Mouse (Mus musculus): ENCODE data around the gene Lsmem1.

Lsmem1 gene

GRCm38 (mm10) chr12:40199302-40199701 is at the start of gene Lsmem1:
Gene Lsmem1, minus strand, starts transcription at chr12:40199490.
- no peak for DNase-seq

- no peak for DNase-seq
Measured at GRCm38 (mm10) chr12:40248454-40249180, 49.3 kb upstream of the Lsmem1 start, which contains the start of gene Ifrd1. Gene Ifrd1, minus strand, starts transcription at chr12:40248504.

GRCm38 (mm10) chr12:40247976-40248375 is 48.7 kb upstream of the Lsmem1 start:
- no peak for DNase-seq

GRCm38 (mm10) chr12:40247384-40247783 is 48.1 kb upstream of the Lsmem1 start:
- no peak for DNase-seq

DNA sequence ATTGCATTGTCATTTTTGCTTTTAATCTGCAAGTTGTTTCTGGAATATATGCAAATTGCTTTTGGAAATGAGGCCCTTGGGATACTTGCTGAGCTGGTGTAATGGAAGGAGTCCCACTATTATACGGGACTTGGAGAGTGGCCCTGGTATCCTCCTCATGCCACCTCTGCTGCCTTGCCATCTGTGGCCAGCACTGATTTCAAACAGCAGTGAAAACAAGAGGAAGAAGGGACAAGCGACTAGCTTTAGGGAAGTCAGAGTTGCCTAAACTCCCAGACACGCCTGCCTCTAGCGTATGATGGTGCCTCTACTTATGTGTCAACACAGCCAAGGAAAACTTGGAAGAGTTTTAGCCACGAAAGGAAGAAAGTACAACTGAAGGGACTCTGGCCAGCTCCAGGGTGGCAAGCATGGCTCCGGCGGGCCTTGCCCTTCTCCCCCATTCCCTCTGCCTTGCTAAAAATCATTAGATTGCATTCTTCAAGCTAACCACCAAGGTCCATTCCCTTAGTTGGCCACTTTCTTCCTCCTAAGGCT is 46.2 kb upstream of the Lsmem1 start:
- DNase-seq: no peak

GRCm38 (mm10) chr12:40244926-40245325 is 45.6 kb upstream of the Lsmem1 start:
- DNase-seq: no peak

DNA sequence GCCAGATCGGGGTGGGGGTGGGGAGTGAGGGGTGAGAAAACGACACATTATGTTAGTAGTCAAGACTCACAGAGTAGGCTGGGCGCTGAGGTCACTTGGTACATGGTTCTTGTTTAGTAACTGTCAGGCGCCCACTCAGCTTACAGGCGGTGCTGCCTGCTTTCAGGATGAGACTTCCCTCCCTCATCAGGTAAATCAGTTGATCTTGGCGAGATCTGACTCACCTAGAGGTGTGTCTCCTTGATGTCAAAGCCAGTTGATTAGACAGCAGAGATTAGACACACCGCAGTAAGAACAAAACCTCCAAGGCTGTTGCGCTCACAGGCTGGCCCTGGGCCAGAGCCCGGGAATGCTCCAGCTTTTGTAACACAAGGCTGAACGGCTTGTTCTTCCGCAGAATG is 44.5 kb upstream of the Lsmem1 start:
- DNase-seq: peak; percentile 27

DNA sequence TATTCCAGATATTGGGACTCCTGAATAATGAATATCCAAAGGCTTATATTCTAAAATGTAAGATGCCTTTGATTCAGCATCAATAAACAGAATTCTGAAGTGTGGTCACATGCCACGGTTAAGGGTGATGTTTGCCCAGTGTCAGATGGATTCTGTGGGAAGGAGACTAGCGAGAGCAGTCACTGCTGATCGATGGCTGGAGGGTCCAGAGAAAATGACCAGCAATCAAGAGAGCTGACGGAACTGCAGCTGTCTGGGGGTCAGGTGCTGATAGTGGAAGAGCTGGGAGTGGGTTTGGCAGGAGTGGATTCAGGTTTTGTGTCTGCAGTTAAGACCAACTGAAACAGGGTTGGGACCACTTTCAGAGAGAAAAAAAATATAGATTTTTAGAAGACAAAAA is 44.0 kb upstream of the Lsmem1 start:
- DNase-seq: no peak

- DNase-seq: no peak
Measured at GRCm38 (mm10) chr12:40239161-40239560, 39.9 kb upstream of the Lsmem1 start.

- no peak for DNase-seq
Measured at GRCm38 (mm10) chr12:40232231-40232630, 32.9 kb upstream of the Lsmem1 start.

DNA sequence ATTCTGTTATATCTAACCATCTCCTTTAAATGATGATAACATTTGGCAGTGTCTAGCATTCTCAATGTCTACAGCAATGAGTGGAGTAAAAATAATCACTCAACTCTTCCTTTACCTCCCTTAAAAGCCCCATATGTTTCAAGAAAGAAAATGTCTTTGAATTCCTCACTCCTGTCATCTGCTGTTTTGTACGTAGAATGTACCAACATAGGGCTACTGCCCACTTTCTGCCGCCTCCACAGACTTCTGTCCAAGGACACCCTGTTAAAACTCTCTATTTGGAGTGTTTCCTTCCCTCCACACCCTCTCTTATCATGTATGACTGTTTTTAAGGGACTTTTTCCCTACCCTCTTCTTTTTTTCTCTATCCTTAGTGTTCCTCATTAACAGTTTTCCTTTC is 32.3 kb upstream of the Lsmem1 start:
- no peak for DNase-seq

DNA sequence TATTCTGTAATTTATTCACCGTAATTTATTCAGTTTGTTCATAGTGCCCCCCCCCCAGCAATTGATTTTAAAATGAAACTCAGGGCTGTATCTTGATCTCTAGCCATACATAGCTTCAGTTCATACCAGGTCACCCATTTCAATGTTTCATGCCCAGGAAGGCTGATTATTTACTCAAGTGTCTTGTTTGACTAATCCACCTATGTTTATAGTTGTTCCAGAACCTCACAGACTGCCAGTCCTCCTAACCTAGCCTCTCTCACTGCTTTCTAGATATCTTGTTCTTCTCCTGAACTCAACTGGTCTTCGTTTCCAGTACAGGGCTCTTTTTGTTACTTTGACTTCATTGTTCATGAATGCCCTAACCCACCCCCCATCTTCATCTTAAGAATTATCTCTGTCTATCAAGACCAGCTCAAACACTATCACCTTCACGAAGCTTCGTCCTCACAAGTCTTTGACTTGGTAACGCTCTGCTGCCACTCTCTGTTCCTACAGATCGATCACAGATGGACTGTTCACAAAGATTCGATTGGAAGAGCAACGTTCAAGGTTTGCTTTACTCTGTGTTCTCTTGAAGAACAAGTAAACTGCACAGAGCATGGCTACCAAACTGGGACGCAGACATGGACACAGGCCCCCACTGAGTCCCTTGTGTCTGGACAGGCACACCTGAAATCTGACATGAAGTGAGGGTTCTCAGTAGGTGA is 25.0 kb upstream of the Lsmem1 start:
- no peak for DNase-seq

DNA sequence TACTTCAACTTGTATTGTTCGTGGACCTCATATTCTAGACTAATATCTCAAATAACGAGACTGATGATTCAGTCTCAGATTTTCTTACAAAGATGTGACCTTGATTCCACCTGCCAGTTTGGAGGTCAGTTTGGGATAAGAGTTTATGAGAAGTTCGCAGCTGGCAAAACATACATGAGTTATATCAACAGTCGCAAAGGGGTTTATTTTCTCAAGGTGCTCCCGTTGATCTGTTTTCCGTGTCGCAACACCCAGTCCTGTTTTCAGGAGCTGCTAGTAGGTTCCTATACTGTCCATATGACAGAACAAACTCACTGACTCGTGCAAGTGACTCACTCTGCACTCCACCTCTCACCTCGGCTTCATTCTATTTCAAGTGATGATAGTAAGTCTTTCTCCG is 24.4 kb upstream of the Lsmem1 start:
- no peak for DNase-seq

- DNase-seq: peak; percentile 100
Measured at GRCm38 (mm10) chr12:40223082-40223619, 23.9 kb upstream of the Lsmem1 start.

DNA sequence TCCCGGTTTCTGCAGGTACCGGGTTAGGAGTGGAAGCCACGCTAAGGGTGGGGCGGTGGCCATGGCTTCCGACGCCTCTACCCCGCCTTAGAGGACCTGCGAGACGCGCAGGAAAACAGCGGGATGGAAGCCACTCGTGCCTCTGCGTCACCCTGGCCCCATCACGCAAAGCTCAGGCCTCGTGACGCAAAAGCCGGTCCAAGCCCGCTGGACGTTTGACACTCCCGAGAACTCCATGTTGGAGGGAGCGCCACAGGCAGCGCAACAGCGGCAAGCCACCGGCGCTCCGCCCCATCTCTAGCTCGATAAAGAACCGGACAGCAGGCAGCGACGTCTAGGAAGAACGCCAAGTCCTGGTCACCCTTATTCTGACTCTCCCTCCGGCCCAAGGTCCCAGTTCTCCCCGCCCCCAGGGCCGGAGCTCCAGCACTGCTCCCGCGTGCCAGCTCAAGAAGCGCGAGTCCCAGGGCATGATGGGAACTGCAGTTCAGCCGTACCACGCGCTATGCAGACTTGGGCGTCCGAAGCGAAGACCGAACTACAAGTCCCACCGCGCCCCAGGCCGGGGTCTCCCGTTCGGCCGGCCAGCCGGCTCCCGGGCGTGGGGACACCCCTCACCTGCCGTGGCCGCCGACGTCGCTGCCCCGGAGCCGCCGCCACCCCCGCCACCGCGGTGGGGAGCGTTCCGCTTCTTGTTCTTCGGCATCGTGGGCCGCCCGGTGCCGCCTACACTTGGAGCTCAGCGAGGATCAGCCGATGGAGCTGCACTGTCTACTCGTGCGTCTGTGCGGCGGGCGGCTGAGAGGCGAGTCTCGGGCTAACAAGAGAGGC is 23.2 kb upstream of the Lsmem1 start:
- DNase-seq: peak; percentile 94

DNA sequence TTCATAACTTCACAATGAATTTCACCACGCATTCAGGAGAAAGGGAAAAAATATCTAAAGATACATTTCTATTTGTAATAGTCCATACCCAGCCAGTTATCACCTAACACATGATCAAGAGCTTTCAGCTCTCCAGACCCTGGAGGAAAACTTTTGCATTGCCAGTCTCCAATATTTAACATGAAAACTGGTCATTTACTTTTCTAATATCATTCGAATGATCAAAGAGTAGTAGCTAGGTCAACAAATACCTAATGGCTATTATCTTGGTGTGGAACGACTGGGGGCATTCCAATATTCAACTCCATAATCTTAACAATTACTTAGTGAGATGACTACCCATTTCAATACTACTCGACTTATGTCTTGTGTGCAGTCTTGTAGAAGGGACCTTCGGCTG is 22.3 kb upstream of the Lsmem1 start:
- DNase-seq: no peak

- no peak for DNase-seq
Measured at GRCm38 (mm10) chr12:40220896-40221295, 21.6 kb upstream of the Lsmem1 start.

GRCm38 (mm10) chr12:40220001-40220570 is 20.8 kb upstream of the Lsmem1 start:
- DNase-seq: no peak

GRCm38 (mm10) chr12:40218430-40218945 is 19.2 kb upstream of the Lsmem1 start:
- DNase-seq: no peak

DNA sequence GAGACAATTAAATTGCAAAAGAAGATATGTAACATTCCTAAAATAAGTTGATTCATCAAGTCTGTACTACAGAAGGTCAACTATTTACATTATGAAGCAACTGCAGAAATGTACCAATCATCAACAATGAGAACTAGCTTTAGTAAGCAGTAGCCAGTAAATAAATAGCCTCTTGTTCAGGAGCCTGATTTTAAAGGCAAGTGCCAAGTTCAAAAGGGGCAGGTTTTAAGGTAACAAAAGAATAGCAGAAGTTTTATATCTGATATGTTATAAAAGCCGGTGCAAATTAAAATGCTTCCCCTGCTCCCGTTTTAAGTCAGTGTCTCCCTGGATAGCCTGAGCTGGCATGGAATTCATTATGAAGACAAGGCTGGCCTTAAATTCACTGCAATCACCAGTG is 18.5 kb upstream of the Lsmem1 start:
- no peak for DNase-seq

GRCm38 (mm10) chr12:40214888-40215876 is 15.9 kb upstream of the Lsmem1 start:
- no peak for DNase-seq

Data from right cerebral cortex, postnatal 14 days (tissue).